Mouse (Mus musculus): Measurements from ENCODE around the gene Glb1l3. TPM values are rescaled to one million over a fixed set of nuclear protein-coding genes. Genes with fewer than 3 reads are reported as not detected.

Gene Glb1l3
- total RNA-seq, 2 experiments from 2014 or later, result not detected

DNA sequence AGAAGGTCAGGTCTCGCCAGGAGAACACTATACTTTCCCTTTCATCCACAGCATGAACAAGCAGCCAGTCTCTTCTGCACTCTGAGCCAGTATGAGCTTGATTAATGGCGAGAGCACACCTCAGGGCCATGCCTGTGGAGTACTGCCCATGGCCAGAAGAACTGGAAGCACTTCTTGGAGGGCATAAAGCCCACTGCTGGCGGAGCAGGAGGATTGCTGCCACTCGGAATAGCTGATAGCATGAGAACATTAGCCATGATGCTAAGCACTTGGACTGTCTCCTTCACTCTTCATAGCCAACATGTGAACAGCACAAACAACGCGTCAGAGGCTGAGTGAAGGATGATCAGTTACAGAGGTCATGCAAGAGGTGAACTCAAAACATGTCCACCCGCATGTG lies 82.3 kb downstream of the Glb1l3 start:
- H3K27ac ChIP-seq, result no peak overlapping the region
- no peak for DNase-seq (ENCODE audit: extremely low spot score in 1 of 2, low spot score in 2 of 2)
- no peak for TF ChIP-seq CTCF (IDR thresholded peaks at IDR 0.05)
- no peak overlapping the region for H3K4me3 ChIP-seq
- intact Hi-C loops (cut with DNase I), result loop anchor here (5.0 kb wide), 2 partner anchors 656 to 881 kb away; no protein-coding TSS in a partner anchor

DNA sequence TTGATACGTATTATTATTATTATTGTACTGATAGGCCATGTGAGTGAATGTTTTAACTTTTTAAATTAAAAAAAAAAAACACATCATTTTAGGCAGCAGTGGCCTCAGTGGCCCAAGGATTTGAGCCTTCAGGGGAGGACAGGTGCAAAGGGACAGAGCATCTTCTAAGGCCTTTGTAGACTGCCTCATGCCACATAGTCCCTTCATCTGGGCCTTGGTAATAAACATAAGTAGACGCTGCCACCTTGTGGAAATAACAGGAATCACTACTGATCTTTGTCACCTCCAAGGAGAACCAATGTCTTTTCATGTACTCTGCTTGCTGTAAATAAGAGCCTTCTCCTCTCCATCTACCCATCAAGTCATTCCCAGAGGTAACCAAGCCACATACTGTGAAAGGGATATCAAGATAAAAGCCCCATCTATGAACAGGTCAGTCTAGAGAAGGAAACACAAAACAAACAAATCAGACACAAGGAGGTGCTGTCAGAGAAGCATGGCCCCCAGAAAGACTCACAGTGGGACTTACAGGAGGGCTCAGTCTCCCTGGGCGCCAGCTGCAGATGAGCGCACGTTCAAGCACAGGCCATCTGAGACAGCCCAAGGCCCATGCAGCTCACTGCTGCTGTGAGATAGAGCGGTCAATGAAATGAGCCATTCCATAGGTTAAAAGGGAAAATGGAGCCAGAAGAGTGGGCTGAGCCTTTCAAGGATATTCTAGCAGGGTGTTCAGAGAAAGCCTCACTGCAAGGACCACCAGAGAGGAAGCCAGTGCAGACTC lies 84.4 kb downstream of the Glb1l3 start:
- Histone ChIP-seq H3K4me3 (no peak overlapping the region), H3K27ac (no peak overlapping the region)
- intact Hi-C loops (cut with DNase I), result loop anchor here (1.0 to 5.0 kb wide), 4 partner anchors 654 to 1120 kb away; no protein-coding TSS in a partner anchor
- DNase-seq (ENCODE audit: extremely low spot score in 1 of 2, low spot score in 2 of 2), result peak; percentile 48 to 50
- TF ChIP-seq CTCF (IDR thresholded peaks at IDR 0.05), result peak; percentile 83

DNA sequence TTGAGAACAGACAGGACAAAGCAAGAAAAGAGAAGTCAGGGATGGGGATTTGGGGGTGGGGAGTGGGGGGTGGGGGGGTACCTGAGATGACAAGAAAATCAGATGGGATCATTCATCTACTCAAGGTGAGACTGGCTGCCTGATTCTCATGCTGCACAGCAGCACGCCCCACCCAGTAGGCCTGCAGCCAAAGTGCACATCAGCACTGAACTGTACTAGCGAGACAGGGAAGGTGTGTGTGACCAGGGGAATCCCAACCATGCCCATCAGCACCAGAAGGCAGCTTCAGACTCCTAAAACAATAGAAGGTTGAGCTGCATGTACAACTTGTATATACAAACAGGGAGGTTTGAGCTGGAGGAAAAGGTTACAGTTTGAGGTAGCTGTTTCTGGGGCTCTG lies 85.0 kb downstream of the Glb1l3 start:
- DNase-seq (ENCODE audit: extremely low spot score in 1 of 2, low spot score in 2 of 2), result no peak
- Histone ChIP-seq H3K27ac (no peak overlapping the region), H3K4me3 (no peak overlapping the region)
- intact Hi-C loops (cut with DNase I), result loop anchor here (1.0 to 5.0 kb wide), 5 partner anchors 653 to 1119 kb away; no protein-coding TSS in a partner anchor
- TF ChIP-seq CTCF (IDR thresholded peaks at IDR 0.05), result no peak

DNA sequence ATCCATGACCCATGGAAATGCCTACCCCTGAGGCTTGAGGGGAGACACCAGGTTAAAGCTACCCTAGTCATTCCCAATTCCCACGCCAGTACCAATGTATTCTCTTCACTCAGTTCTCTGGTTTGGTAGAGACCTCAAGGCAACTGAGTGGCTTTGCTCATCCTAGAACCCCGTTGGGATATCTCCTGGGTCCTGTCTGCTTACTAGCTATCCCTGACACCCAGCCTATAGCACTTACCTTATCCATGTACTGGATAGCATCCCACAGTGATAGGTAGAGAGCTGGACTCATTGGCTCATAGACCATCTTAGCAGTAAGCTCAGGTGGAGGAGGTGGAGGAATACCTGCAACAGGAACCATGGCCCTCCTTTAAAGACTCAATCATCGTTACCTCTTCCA lies 92.5 kb downstream of the Glb1l3 start:
- intact Hi-C loops (cut with DNase I), result loop anchor here (10.0 kb wide), 1 partner anchor 353 kb away; no protein-coding TSS in a partner anchor
- Histone ChIP-seq H3K4me3 (no peak overlapping the region), H3K27ac (no peak overlapping the region)
- no peak for DNase-seq (ENCODE audit: extremely low spot score in 1 of 2, low spot score in 2 of 2)
- TF ChIP-seq CTCF (IDR thresholded peaks at IDR 0.05), result no peak

Other genes starting within 250 kb of the Glb1l3 start
- gene B3gat1, start 127.2 kb downstream of the Glb1l3 start, total RNA-seq (2021), result 100 to 1,000 TPM; 212 to 225 TPM
- gene Glb1l2, start 54.4 kb downstream of the Glb1l3 start, total RNA-seq (2021), result under 1 TPM in 1 of 2 experiments, not detected in 1; 0.23 TPM
- gene Gm1110, start 62.2 kb upstream of the Glb1l3 start, total RNA-seq (2021), result not detected
- 10 to 100 TPM; 32.2 to 32.4 TPM for gene Acad8, start 138.7 kb upstream of the Glb1l3 start, total RNA-seq (2021)
- gene Thyn1, start 138.8 kb upstream of the Glb1l3 start, total RNA-seq (2021), result 10 to 100 TPM; 54.1 to 58.4 TPM
- gene Vps26b, start 169.2 kb upstream of the Glb1l3 start, total RNA-seq (2021), result 100 to 1,000 TPM in 1 of 2 experiments, 10 to 100 TPM in 1; 92.9 to 101 TPM
- gene Ncapd3, start 169.3 kb upstream of the Glb1l3 start, total RNA-seq (2021), result 10 to 100 TPM; 16.1 to 18.1 TPM

Data from left cerebral cortex, adult 2 months (tissue).